Mouse (Mus musculus): ENCODE measurements around the gene Mip. TPM values are rescaled to one million over a fixed set of nuclear protein-coding genes. Genes with fewer than 3 reads are reported as not detected.

The Mip gene
- polyA plus RNA-seq, 1 experiment from 2014 or later, result 0.21 TPM

DNA sequence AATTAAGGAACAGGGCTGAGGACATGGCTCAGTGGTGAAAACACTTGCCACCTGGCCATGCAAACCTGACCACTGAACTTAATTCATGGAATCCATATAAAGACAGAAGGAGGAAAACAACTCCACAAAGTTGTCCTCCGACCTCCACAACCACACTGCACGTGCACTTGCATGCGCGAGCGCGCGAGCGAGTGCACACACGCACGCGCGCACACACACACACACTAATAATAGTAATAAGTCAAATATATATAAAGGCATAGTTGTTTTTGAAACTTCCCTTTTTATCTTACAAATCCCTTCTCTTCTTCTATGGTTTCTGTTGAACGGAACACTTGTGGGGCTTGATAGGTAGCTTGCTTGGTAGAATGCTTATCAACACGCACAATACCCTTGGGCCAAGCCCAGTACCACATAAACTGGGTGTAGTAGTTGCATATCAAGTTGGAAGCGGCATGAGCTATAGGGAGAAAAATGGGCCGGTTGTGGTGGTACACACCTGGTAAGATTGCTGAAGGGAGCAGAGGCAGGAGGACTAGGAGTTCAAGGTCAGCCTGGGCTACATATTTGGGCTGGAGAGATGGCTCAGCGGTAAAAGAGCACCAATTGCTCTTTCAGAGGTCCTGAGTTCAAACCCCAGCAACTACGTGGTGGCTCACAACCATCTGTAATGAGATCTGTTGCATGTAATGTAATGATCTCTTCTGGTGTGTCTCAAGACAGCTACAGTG, 7.1 kb upstream of the Mip start:
- no peak overlapping the region for H3K27ac ChIP-seq
- 0 out of 2 replicates have a peak, but pooled peaks cover 10% of the 10 kb centered on the region for H3K27me3 ChIP-seq (ENCODE audit: control insufficient read depth, insufficient read depth, low read length)
- DNase-seq (ENCODE audit: low spot score) (no peak), ATAC-seq (ENCODE audit: low FRiP score) (no peak)
- H3K4me1 ChIP-seq (replicated peaks; ENCODE audit: control insufficient read depth, insufficient read depth, low read length), result no peaks in the 10 kb centered on the region
- H3K9ac ChIP-seq, result no peak overlapping the region
- no peaks in the 10 kb centered on the region for H3K36me3 ChIP-seq (replicated peaks; ENCODE audit: control insufficient read depth, insufficient read depth)
- H3K9me3 ChIP-seq (ENCODE audit: control insufficient read depth, low read length), result no peaks in the 10 kb centered on the region
- no peak overlapping the region for H3K4me2 ChIP-seq (replicated peaks)
- 95% methylated on average over 18 of the region's 18 CpGs for WGBS
- no peak overlapping the region for H3K4me3 ChIP-seq (replicated peaks; ENCODE audit: low read length)

DNA sequence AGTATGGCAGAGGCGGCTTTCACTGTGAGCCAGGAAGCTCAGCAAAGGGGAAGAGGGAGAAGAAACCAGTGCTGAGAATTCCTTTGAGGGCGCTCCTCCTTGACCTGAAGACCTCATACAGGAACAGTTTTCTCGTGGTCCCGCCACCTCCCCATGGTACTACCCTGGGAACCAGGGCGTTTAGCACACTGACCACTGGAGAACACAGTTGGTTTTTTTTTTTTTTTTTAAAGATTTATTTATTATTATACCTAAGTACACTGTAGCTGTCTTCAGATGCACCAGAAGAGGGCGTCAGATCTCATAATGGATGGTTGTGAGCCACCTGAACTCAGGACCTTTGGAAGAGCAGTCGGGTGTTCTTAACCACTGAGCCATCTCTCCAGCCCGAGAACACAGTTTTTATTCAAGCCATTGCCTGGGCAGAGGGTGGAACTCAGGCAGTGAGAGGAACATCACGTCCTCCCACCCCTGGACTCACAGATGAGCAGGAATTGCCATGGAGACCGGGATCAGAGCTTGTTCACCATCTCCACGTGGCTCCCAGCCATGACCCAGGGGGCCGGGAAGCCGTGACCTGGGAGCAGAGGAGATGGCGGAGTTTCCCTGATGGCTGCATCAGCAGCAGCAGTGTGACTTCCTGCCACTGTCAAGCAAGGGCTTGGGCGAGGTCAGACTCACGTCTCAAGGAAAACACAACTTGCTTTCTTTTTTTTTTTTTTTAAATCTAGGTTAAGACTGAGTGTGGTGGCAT, 3.9 kb upstream of the Mip start:
- DNase-seq (ENCODE audit: low spot score) (no peak), ATAC-seq (ENCODE audit: low FRiP score) (no peak)
- no peaks in the 10 kb centered on the region for H3K27me3 ChIP-seq (ENCODE audit: control insufficient read depth, insufficient read depth, low read length)
- H3K27ac ChIP-seq, result no peak overlapping the region
- H3K4me1 ChIP-seq (replicated peaks; ENCODE audit: control insufficient read depth, insufficient read depth, low read length), result no peaks in the 10 kb centered on the region
- no peaks in the 10 kb centered on the region for H3K9me3 ChIP-seq (ENCODE audit: control insufficient read depth, low read length)
- H3K36me3 ChIP-seq (replicated peaks; ENCODE audit: control insufficient read depth, insufficient read depth), result no peaks in the 10 kb centered on the region
- no peak overlapping the region for H3K4me2 ChIP-seq (replicated peaks)
- H3K9ac ChIP-seq, result no peak overlapping the region
- H3K4me3 ChIP-seq (replicated peaks; ENCODE audit: low read length), result no peak overlapping the region
- 61% methylated on average over 16 of the region's 16 CpGs for WGBS

DNA sequence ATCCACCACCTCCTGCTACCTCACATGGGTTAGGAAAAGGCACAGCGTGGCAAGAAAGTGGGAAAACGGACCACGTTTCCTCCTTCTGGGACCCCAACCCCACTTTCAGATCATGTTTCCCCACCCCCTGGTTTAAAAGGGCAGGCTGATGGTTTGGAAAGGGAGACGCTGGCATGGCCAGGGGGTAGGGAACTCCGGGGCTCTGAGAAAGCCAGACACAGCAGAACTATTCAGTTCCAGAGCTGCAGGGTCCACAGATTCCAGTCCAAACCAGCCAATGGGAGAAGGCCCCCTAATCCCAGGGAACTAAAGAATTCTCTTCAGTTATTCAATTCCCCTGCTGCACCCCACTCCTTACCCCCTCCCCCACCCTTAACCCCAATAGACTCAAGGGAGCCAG, 574 bp upstream of the Mip start:
- Histone ChIP-seq H3K9ac (no peak overlapping the region), H3K27me3 (ENCODE audit: control insufficient read depth, insufficient read depth, low read length) (no peaks in the 10 kb centered on the region), H3K4me3 (replicated peaks; ENCODE audit: low read length) (no peak overlapping the region), H3K4me2 (replicated peaks) (no peak overlapping the region), H3K27ac (no peak overlapping the region), H3K36me3 (replicated peaks; ENCODE audit: control insufficient read depth, insufficient read depth) (no peaks in the 10 kb centered on the region), H3K9me3 (ENCODE audit: control insufficient read depth, low read length) (no peaks in the 10 kb centered on the region), H3K4me1 (replicated peaks; ENCODE audit: control insufficient read depth, insufficient read depth, low read length) (no peaks in the 10 kb centered on the region)
- 61% methylated on average over 5 of the region's 5 CpGs for WGBS
- DNase-seq (ENCODE audit: low spot score), result no peak
- no peak for ATAC-seq (ENCODE audit: low FRiP score)

DNA sequence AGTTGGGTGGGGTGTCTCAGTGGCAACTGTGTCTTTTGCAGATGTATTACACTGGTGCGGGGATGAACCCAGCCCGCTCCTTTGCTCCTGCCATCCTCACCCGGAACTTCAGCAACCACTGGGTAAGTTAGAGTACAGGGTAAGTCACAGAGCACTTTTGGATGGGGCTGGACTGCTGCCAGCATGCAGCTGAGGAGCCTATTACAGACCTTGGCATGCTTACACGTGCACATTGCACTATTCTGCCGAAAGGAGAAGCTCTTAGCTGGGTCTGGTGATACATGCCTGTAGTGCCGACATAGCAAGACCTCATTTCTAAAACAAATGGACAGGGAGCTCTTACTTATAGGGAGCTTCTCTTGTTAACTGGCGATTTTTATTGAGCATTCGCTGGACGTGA, 2.0 kb downstream of the Mip start:
- Histone ChIP-seq H3K4me1 (replicated peaks; ENCODE audit: control insufficient read depth, insufficient read depth, low read length) (no peaks in the 10 kb centered on the region), H3K9me3 (ENCODE audit: control insufficient read depth, low read length) (no peaks in the 10 kb centered on the region), H3K27me3 (ENCODE audit: control insufficient read depth, insufficient read depth, low read length) (no peaks in the 10 kb centered on the region), H3K4me3 (replicated peaks; ENCODE audit: low read length) (no peak overlapping the region), H3K9ac (no peak overlapping the region), H3K27ac (no peak overlapping the region), H3K36me3 (replicated peaks; ENCODE audit: control insufficient read depth, insufficient read depth) (no peaks in the 10 kb centered on the region), H3K4me2 (replicated peaks) (no peak overlapping the region)
- no peak for DNase-seq (ENCODE audit: low spot score)
- ATAC-seq (ENCODE audit: low FRiP score), result no peak
- WGBS, result 90% methylated on average over 9 of the region's 9 CpGs

DNA sequence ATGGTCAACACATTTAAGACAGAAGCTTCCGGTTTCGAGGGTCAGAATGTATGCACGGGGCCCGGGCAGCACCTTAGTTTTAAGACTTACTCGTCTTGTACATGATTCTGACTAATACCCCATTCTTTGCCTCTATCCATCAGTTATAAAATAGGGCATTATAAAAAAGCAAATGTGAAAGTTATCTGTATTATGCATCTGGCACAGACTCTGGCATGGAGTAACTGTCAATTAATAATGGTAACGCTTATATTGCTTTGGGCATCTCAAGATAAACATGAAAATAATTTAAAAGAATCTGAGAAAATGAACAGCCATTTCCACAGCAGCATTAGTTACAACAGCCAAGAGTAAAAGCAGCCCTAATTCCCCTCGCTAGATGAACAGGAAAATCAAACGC, 2.4 kb downstream of the Mip start:
- DNase-seq (ENCODE audit: low spot score) (no peak), ATAC-seq (ENCODE audit: low FRiP score) (no peak)
- Histone ChIP-seq H3K9me3 (ENCODE audit: control insufficient read depth, low read length) (no peaks in the 10 kb centered on the region), H3K4me1 (replicated peaks; ENCODE audit: control insufficient read depth, insufficient read depth, low read length) (0 out of 2 replicates have a peak, but pooled peaks cover 4% of the 10 kb centered on the region), H3K27ac (no peak overlapping the region), H3K4me2 (replicated peaks) (no peak overlapping the region), H3K4me3 (replicated peaks; ENCODE audit: low read length) (no peak overlapping the region), H3K9ac (no peak overlapping the region), H3K36me3 (replicated peaks; ENCODE audit: control insufficient read depth, insufficient read depth) (no peaks in the 10 kb centered on the region), H3K27me3 (ENCODE audit: control insufficient read depth, insufficient read depth, low read length) (no peaks in the 10 kb centered on the region)
- 93% methylated on average over 8 of the region's 8 CpGs for WGBS

DNA sequence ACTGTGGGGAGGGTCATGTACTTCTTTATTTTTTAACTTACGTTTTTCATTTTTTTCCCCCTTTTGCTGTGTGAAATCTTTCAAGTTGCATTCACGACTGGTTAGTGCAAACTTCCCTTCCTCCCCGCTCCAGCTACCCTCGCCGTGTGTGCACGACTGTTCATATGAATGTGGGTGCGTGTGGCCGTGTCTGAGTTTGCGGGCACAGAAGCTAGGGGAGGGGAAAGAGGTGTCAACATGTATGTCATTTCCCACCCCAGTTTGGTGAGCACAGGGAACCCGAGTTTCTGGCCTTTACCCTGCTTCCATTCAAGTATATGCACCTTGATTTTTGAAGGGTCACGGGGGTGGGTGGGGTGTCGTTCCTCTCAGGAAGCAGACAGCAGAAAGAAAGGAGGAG, 4.9 kb downstream of the Mip start:
- H3K36me3 ChIP-seq (replicated peaks; ENCODE audit: control insufficient read depth, insufficient read depth), result no peaks in the 10 kb centered on the region
- no peaks in the 10 kb centered on the region for H3K9me3 ChIP-seq (ENCODE audit: control insufficient read depth, low read length)
- H3K27ac ChIP-seq, result no peak overlapping the region
- no peak for DNase-seq (ENCODE audit: low spot score)
- no peak overlapping the region for H3K4me3 ChIP-seq (replicated peaks; ENCODE audit: low read length)
- no peak overlapping the region for H3K4me2 ChIP-seq (replicated peaks)
- WGBS, result 82% methylated on average over 12 of the region's 12 CpGs
- H3K9ac ChIP-seq, result no peak overlapping the region
- no peak for ATAC-seq (ENCODE audit: low FRiP score)
- H3K27me3 ChIP-seq (ENCODE audit: control insufficient read depth, insufficient read depth, low read length), result no peaks in the 10 kb centered on the region
- 0 out of 2 replicates have a peak, but pooled peaks cover 7% of the 10 kb centered on the region for H3K4me1 ChIP-seq (replicated peaks; ENCODE audit: control insufficient read depth, insufficient read depth, low read length)

DNA sequence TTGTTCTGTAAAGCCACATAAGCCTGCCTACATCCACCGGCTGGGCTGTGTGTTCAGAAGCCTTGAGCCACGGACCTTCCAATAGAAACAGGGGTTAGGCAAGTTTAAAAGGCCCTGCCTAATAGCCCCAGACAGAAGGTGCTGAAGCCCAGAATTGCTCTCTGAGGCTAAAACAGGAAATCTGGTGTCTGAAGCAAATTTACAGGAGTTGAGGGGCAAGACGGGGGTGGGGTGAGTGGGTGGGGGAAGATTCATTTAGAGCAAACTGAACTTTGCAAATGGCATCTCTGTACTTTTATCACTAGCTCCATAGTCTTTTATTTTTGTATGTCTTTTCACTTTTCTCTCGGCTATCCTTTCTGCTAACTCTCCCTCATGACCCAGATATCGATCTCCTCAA, 5.5 kb downstream of the Mip start:
- WGBS, result 28% methylated on average over 5 of the region's 5 CpGs
- peak overlapping the region; percentile 76 for H3K4me3 ChIP-seq (replicated peaks; ENCODE audit: low read length)
- ATAC-seq (ENCODE audit: low FRiP score) (no peak), DNase-seq (ENCODE audit: low spot score) (no peak)
- H3K27me3 ChIP-seq (ENCODE audit: control insufficient read depth, insufficient read depth, low read length), result no peaks in the 10 kb centered on the region
- H3K4me1 ChIP-seq (replicated peaks; ENCODE audit: control insufficient read depth, insufficient read depth, low read length), result 0 out of 2 replicates have a peak, but pooled peaks cover 7% of the 10 kb centered on the region
- peak overlapping the region; percentile 61 for H3K9ac ChIP-seq
- no peak overlapping the region for H3K27ac ChIP-seq
- H3K36me3 ChIP-seq (replicated peaks; ENCODE audit: control insufficient read depth, insufficient read depth), result no peaks in the 10 kb centered on the region
- no peaks in the 10 kb centered on the region for H3K9me3 ChIP-seq (ENCODE audit: control insufficient read depth, low read length)
- H3K4me2 ChIP-seq (replicated peaks), result peak overlapping the region; percentile 60

DNA sequence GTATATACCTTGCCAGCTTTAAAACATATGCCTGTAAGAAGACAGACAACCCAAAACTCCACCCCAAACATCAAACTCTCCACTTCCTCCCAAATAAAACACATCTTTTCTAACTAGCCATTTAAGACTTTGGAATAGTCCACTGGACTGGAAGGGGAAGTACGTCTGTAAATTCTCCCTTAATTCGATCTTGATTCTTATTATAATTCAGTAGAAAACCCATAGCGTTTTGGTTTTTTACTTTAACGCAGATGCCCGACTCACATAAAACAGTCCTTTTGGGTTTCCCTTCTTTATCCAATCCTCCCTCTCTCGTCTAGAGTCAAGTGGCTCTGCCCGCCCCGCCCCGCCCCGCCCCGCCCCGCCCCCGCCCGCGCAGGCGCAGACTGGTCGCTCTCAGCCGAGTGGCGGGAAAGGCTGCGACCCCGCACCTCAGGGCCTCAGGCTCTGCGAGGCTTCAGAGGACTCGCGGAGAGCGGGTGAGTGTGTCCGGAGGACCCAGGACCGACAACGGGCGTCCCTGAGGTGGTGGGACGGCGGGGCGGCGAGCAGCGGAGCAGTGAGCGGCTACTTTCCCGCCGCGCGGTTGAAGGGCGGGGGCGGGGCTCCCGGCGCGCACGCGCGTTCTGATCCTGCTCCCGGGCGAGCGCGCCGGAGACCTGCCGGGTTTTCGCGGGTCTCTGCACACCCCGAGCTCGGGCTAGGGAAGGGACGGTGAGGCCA, 6.2 kb downstream of the Mip start, which contains the start of gene Timeless:
Timeless (plus strand) TSS at position 369 of the 723 bp plus-strand sequence.
- under 1% methylated on average over 57 of the region's 58 CpGs for WGBS
- Histone ChIP-seq H3K4me3 (replicated peaks; ENCODE audit: low read length) (peak within 1 kb of the TSS; percentile 76), H3K4me1 (replicated peaks; ENCODE audit: control insufficient read depth, insufficient read depth, low read length) (0 out of 2 replicates have a peak, but pooled peaks cover 7% of the 10 kb centered on the region), H3K4me2 (replicated peaks) (peak within 1 kb of the TSS; percentile 60), H3K9ac (peak within 1 kb of the TSS; percentile 61), H3K27me3 (ENCODE audit: control insufficient read depth, insufficient read depth, low read length) (no peaks in the 10 kb centered on the region), H3K27ac (peak within 1 kb of the TSS; percentile 86), H3K9me3 (ENCODE audit: control insufficient read depth, low read length) (no peaks in the 10 kb centered on the region), H3K36me3 (replicated peaks; ENCODE audit: control insufficient read depth, insufficient read depth) (no peaks in the 10 kb centered on the region)
- DNase-seq (ENCODE audit: low spot score), result peak; percentile 84
- ATAC-seq (ENCODE audit: low FRiP score), result peak; percentile 93

DNA sequence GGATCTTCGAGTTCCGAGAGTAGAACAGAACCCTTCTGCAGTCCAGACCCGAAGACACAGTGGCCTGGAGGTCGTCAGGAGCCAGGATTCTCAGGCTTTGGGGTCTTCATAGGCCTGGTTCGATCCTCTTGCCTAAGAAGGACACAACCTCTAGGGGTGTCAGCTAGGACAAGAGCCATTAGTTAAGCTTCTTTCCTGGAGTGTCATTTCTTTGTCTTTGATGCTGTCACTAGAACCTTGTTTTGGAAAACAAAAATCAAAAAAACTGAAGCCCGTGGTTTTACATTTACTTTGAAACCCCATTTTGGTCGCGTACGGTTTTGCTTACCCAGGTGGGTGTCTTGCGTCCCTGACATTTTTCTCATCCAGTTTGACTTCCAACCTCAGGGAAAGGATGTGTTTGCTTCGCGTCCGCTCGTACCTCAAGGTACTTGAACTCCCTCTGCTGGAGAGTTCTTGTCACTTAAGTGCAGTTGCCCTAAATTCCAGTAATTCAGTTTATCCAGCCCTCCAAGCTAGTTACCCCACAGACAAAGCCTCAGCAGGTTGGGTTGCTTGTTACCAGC, 6.9 kb downstream of the Mip start:
- Histone ChIP-seq H3K36me3 (replicated peaks; ENCODE audit: control insufficient read depth, insufficient read depth) (no peaks in the 10 kb centered on the region), H3K4me3 (replicated peaks; ENCODE audit: low read length) (peak overlapping the region; percentile 76), H3K4me1 (replicated peaks; ENCODE audit: control insufficient read depth, insufficient read depth, low read length) (0 out of 2 replicates have a peak, but pooled peaks cover 7% of the 10 kb centered on the region), H3K9ac (peak overlapping the region; percentile 61), H3K27ac (peak overlapping the region; percentile 86), H3K27me3 (ENCODE audit: control insufficient read depth, insufficient read depth, low read length) (no peaks in the 10 kb centered on the region), H3K4me2 (replicated peaks) (peak overlapping the region; percentile 60), H3K9me3 (ENCODE audit: control insufficient read depth, low read length) (no peaks in the 10 kb centered on the region)
- peak; percentile 80 for DNase-seq (ENCODE audit: low spot score)
- no peak for ATAC-seq (ENCODE audit: low FRiP score)
- 1% methylated on average over 14 of the region's 14 CpGs for WGBS

Data from hindbrain, embryonic 14.5 days (tissue).